Mouse (Mus musculus) left cerebral cortex, postnatal 10 days (tissue): ENCODE measurements at regions not wholly inside any gene's neighbourhood (a gene's known extent, or its start where the extent isn't known, plus 50 kb on each side); places are given as distances from the start of the nearest gene placed in this dataset.

Experiments
- DNase-seq, 2 experiments: peaks; one replicate each; pipeline ENCODE4 v3.0.0; 2021 to 2022; ENCODE audit warnings: low spot score in 2 of 2, mixed read lengths in 1 of 2; ENCODE audit errors: extremely low spot score in 1 of 2
- intact Hi-C: fragments of 180-260 bp; cut with DNase I; formaldehyde crosslinking; loops from one replicate; pipeline ENCODE4 v1.15.1; 2025

- no peak for DNase-seq
- intact Hi-C loops, result no loop called here
Measured at GRCm38 (mm10) chr2:79152695-79153057, 102.5 kb upstream of the Itga4 start.

GRCm38 (mm10) chr2:79153070-79153469 lies 102.2 kb upstream of the Itga4 start:
- intact Hi-C loops, result no loop called here

GRCm38 (mm10) chr2:79158450-79159055 lies 96.7 kb upstream of the Itga4 start:
- intact Hi-C loops, result no loop called here
- DNase-seq, result no peak

More at GRCm38 (mm10) chr2:79153070-79153469, 102.2 kb upstream of the Itga4 start:
- DNase-seq, result no peak

GRCm38 (mm10) chr2:79159336-79159735 lies 95.9 kb upstream of the Itga4 start:
- DNase-seq, result no peak
- intact Hi-C loops, result no loop called here

GRCm38 (mm10) chr2:79172967-79173919 lies 82.0 kb upstream of the Itga4 start:
- no peak for DNase-seq
- intact Hi-C loops, result no loop called here

GRCm38 (mm10) chr2:79174282-79174681 lies 80.9 kb upstream of the Itga4 start:
- no peak for DNase-seq
- intact Hi-C loops, result no loop called here

- intact Hi-C loops, result no loop called here
- DNase-seq, result no peak
Measured at GRCm38 (mm10) chr2:79180782-79181181, 74.4 kb upstream of the Itga4 start.

- no peak for DNase-seq
- intact Hi-C loops, result no loop called here
Measured at GRCm38 (mm10) chr2:79183034-79183630, 72.1 kb upstream of the Itga4 start.

GRCm38 (mm10) chr2:79185234-79186101 lies 69.8 kb upstream of the Itga4 start:
- DNase-seq, result peak in 1 of 2 experiments; percentile 17
- intact Hi-C loops, result no loop called here

GRCm38 (mm10) chr2:79186878-79187277 lies 68.3 kb upstream of the Itga4 start:
- no peak for DNase-seq
- intact Hi-C loops, result no loop called here

GRCm38 (mm10) chr2:79188511-79189193 lies 66.6 kb upstream of the Itga4 start:
- intact Hi-C loops, result no loop called here
- DNase-seq, result no peak

- DNase-seq, result no peak
- intact Hi-C loops, result no loop called here
Measured at GRCm38 (mm10) chr2:79193851-79194250, 61.4 kb upstream of the Itga4 start.

GRCm38 (mm10) chr2:79201677-79202076 lies 53.5 kb upstream of the Itga4 start:
- intact Hi-C loops, result no loop called here

More at GRCm38 (mm10) chr2:79201677-79202076, 53.5 kb upstream of the Itga4 start:
- DNase-seq, result no peak
